Mouse (Mus musculus): ENCODE results near the gene Acsl3.

The Acsl3 gene

DNA sequence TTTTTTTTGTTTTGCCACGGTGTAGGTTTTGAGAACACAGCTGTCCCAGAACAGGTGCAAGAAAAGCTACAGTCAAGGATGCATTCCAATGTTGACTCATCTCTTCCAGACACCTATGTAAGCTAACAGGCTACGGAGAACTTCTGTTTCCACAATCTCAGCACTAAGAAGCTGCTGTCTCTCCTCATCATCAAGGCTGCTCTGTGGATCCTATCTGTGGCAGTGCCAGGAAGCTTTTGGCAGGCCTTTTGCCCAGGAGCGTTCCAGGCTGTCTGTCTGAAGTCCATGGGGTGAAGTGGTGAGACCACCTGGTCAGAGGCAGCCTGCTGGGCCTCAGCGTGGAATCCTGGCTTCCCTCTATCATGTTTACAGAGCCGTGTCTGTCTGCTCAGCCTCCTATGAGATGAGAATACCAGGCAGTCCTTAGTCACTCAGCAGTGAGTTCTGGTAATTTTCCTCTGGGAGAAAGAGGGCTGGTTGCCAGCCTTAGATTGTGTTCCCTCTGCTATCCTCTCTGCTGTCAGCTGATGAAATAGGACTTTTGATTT is 87.7 kb downstream of the Acsl3 start:
- DNase-seq = peak; percentile 33

Data from lung, postnatal 10 days (tissue).